Mouse (Mus musculus): ENCODE results near the gene Ddi2.

GRCm38 (mm10) chr4:141688505-141688904, 34.7 kb downstream of the Ddi2 start:
- TF ChIP-seq CTCF (IDR thresholded peaks at IDR 0.05; ENCODE audit: control insufficient read depth, insufficient read depth, insufficient read length): no peak
- no peak for TF ChIP-seq MAX (IDR thresholded peaks at IDR 0.05)
- no peak for TF ChIP-seq USF1 (IDR thresholded peaks at IDR 0.05; ENCODE audit: low read depth)

All from C2C12 (cell line).